Mouse (Mus musculus): ENCODE measurements at regions not wholly inside any gene's neighbourhood (a gene's known extent, or its start where the extent isn't known, plus 50 kb on each side); places are given as distances from the start of the nearest gene placed in this dataset.

GRCm38 (mm10) chr8:80264915-80265314 lies 207.1 kb upstream of the Hhip start:
- TF ChIP-seq CTCF (IDR thresholded peaks at IDR 0.05; ENCODE audit: low read depth), result no peak
- TF ChIP-seq EP300 (IDR thresholded peaks at IDR 0.05; ENCODE audit: low read depth), result no peak

Data from liver, postnatal 0 days (tissue).